In genomic region chrX:14353366-14353765, GRCm38 (mm10) we compare ENCODE assay signal across 19 mouse cellular contexts.
"Had no signal": no experiment of that assay in that cellular context is flagged by ENCODE, and none has a peak within 500 bp of the region (broad histone marks: within the 10 kb centered on the region; RNA-seq: fewer than 3 reads in every experiment).

No protein-coding gene starts in this region.

- H3K4me2 ChIP-seq: lung, embryonic 14.5 days; midbrain, embryonic 12.5 days; neural tube, embryonic 13.5 days; neural tube, embryonic 15.5 days had no signal

- H3K4me1 ChIP-seq: midbrain, embryonic 10.5 days; midbrain, embryonic 12.5 days; neural tube, embryonic 13.5 days; neural tube, embryonic 15.5 days had no signal

- H3K9ac ChIP-seq: lung, embryonic 14.5 days; midbrain, embryonic 12.5 days; neural tube, embryonic 13.5 days; neural tube, embryonic 15.5 days had no signal

- H3K27ac ChIP-seq: midbrain, embryonic 10.5 days; midbrain, embryonic 12.5 days; neural tube, embryonic 13.5 days; neural tube, embryonic 15.5 days had no signal

- ATAC-seq: midbrain, embryonic 16.5 days had no signal

- H3K9me3 ChIP-seq: midbrain, embryonic 10.5 days; midbrain, embryonic 12.5 days; neural tube, embryonic 13.5 days; neural tube, embryonic 15.5 days had no signal

- H3K27me3 ChIP-seq: midbrain, embryonic 12.5 days; neural tube, embryonic 13.5 days; neural tube, embryonic 15.5 days had no signal

- H3K4me3 ChIP-seq: midbrain, embryonic 10.5 days; midbrain, embryonic 12.5 days; myocyte; neural tube, embryonic 13.5 days; neural tube, embryonic 15.5 days had no signal

- H3K36me3 ChIP-seq: midbrain, embryonic 10.5 days; midbrain, embryonic 12.5 days; neural tube, embryonic 13.5 days; neural tube, embryonic 15.5 days had no signal

- DNase-seq: lung, adult 18-20 months; lung, embryonic 14.5 days; lung, postnatal 14 days; lung, postnatal 4 days; midbrain, embryonic 14.5 days; retina, postnatal 1 day; right cerebral cortex, adult 18-20 months; right cerebral cortex, postnatal 25 days; right cerebral cortex, postnatal 4 days; spleen, adult 18-20 months; thymus, adult 18-20 months; thymus, postnatal 14 days; thymus, postnatal 36 days had no signal
